Mouse (Mus musculus): ENCODE measurements around the gene Lrrc4b.

- TF ChIP-seq POLR2A (IDR thresholded peaks at IDR 0.05; ENCODE audit: borderline replicate concordance, low read depth, low read length) (no peak), CTCF (IDR thresholded peaks at IDR 0.05; ENCODE audit: low read depth, low read length) (no peak)
Measured at GRCm38 (mm10) chr7:44460067-44460466, 31.2 kb downstream of the Lrrc4b start.

Measured in bone marrow macrophage, adult 2 months (primary cell).